Mouse (Mus musculus) spleen, adult 2 months (tissue): ENCODE data around the gene Syce2.
A peak's percentile ranks its signal among the peaks of the same experiment; 100 is the strongest.

Source experiments
- CTCF ChIP-seq: fragments of 200-500 bp; IDR thresholded peaks from 2 replicates; pipeline ENCODE4 v1.5.1; 2011; ENCODE audit warnings: mild to moderate bottlenecking, inconsistent platforms; ENCODE audit not compliant: insufficient read depth, insufficient read length, insufficient replicate concordance; ENCODE audit errors: extremely low read depth
- POLR2A ChIP-seq: fragments of 200-500 bp; IDR thresholded peaks from 2 replicates; pipeline ENCODE4 v1.6.1; 2011; ENCODE audit warnings: low read depth, low read length, inconsistent platforms

GRCm38 (mm10) chr8:84928456-84929306 lies 56.8 kb downstream of the Syce2 start:
- TF ChIP-seq POLR2A (no peak), CTCF (peak; percentile 82)
